Mouse (Mus musculus) spleen, adult 2 months (tissue): ENCODE data around the gene Gm2174.

Experiments
- CTCF ChIP-seq: fragments of 200-500 bp; IDR thresholded peaks from 2 replicates; pipeline ENCODE4 v1.5.1; 2011; ENCODE audit warnings: mild to moderate bottlenecking, inconsistent platforms; ENCODE audit not compliant: insufficient read depth, insufficient read length, insufficient replicate concordance; ENCODE audit errors: extremely low read depth
- POLR2A ChIP-seq: fragments of 200-500 bp; IDR thresholded peaks from 2 replicates; pipeline ENCODE4 v1.6.1; 2011; ENCODE audit warnings: low read depth, low read length, inconsistent platforms

GRCm38 (mm10) chrX:56446487-56447428 is 1.0 kb upstream of the Gm2174 start:
- TF ChIP-seq CTCF (no peak), POLR2A (no peak)
